Mouse (Mus musculus) G1E (cell line): ENCODE measurements at regions not wholly inside any gene's neighbourhood (a gene's known extent, or its start where the extent isn't known, plus 50 kb on each side); places are given as distances from the start of the nearest gene placed in this dataset.

Experiments
- ATAC-seq: 2 replicates; pipeline ENCODE4 v1.8.0; 2016; ENCODE audit warnings: mild to moderate bottlenecking; ENCODE audit not compliant: insufficient number of reproducible peaks, poor library complexity, low FRiP score, severe bottlenecking; ENCODE audit errors: extremely low read depth
- DNase-seq: peaks from one replicate; pipeline ENCODE4 v3.0.0; 2012; ENCODE audit warnings: low spot score
- H3K27me3 ChIP-seq: 2 replicates; pipeline ENCODE4 v1.6.1; 2012; ENCODE audit warnings: mild to moderate bottlenecking, low read length, inconsistent platforms; ENCODE audit not compliant: insufficient read depth
- H3K36me3 ChIP-seq: replicated peaks from 2 replicates; pipeline ENCODE3; 2012; ENCODE audit warnings: mild to moderate bottlenecking, inconsistent platforms
- H3K4me1 ChIP-seq: 2 replicates; pipeline ENCODE4 v1.6.1; 2012; ENCODE audit warnings: low read depth, low read length, inconsistent platforms, mixed read lengths; ENCODE audit not compliant: insufficient read depth
- H3K4me3 ChIP-seq: 2 replicates; pipeline ENCODE4 v1.5.1; 2012; ENCODE audit warnings: low read depth, mild to moderate bottlenecking, inconsistent platforms, low read length, moderate library complexity, mixed read lengths
- H3K9me3 ChIP-seq: replicated peaks from 2 replicates; pipeline ENCODE4 v1.6.1; 2012; ENCODE audit warnings: inconsistent platforms
- CTCF ChIP-seq: IDR thresholded peaks from 2 replicates; pipeline ENCODE4 v1.5.1; 2012; ENCODE audit warnings: low read depth, low read length, inconsistent platforms, mixed read lengths
- GATA1 ChIP-seq: IDR thresholded peaks from 2 replicates; pipeline ENCODE4 v1.6.1; 2012; ENCODE audit warnings: borderline replicate concordance, low read length, inconsistent platforms, mixed read lengths
- GATA2 ChIP-seq: IDR thresholded peaks from 2 replicates; pipeline ENCODE4 v1.6.1; 2012; ENCODE audit warnings: low read depth, low read length, inconsistent platforms, borderline replicate concordance
- POLR2AphosphoS5 ChIP-seq: IDR thresholded peaks from 2 replicates; pipeline ENCODE4 v1.6.1; 2012; ENCODE audit warnings: low read depth, low read length, inconsistent platforms; ENCODE audit not compliant: insufficient replicate concordance
- TAL1 ChIP-seq: conservative IDR thresholded peaks from 2 replicates; pipeline ENCODE4 v1.6.1; 2012; ENCODE audit warnings: low read depth, low read length, inconsistent platforms, mixed read lengths

- H3K9me3 ChIP-seq: no peaks in the 10 kb centered on the region
- H3K4me1 ChIP-seq: no peaks in the 10 kb centered on the region
- DNase-seq: no peak
- TF ChIP-seq CTCF: no peak
- TF ChIP-seq GATA1: no peak
- no peak for TF ChIP-seq GATA2
- no peak for TF ChIP-seq POLR2AphosphoS5
- TF ChIP-seq TAL1: no peak
- H3K4me3 ChIP-seq: no peak overlapping the region
- ATAC-seq: no peak
- H3K36me3 ChIP-seq: no peaks in the 10 kb centered on the region
- H3K27me3 ChIP-seq: no peaks in the 10 kb centered on the region
Observed at GRCm38 (mm10) chr9:122534121-122534814, 182.9 kb downstream of the Abhd5 start.

- H3K36me3 ChIP-seq: no peaks in the 10 kb centered on the region
- DNase-seq (no peak), ATAC-seq (no peak)
- no peaks in the 10 kb centered on the region for H3K27me3 ChIP-seq
- TF ChIP-seq TAL1: no peak
- TF ChIP-seq POLR2AphosphoS5: no peak
- no peak for TF ChIP-seq CTCF
- TF ChIP-seq GATA1: no peak
- TF ChIP-seq GATA2: no peak
- no peak overlapping the region for H3K4me3 ChIP-seq
- no peaks in the 10 kb centered on the region for H3K4me1 ChIP-seq
- H3K9me3 ChIP-seq: no peaks in the 10 kb centered on the region
Observed at GRCm38 (mm10) chr9:122534965-122535364, 183.6 kb downstream of the Abhd5 start.

GRCm38 (mm10) chr9:122540091-122540490, 188.7 kb downstream of the Abhd5 start:
- DNase-seq: no peak
- Histone ChIP-seq H3K4me1 (no peaks in the 10 kb centered on the region), H3K9me3 (no peaks in the 10 kb centered on the region), H3K36me3 (no peaks in the 10 kb centered on the region), H3K27me3 (no peaks in the 10 kb centered on the region), H3K4me3 (no peak overlapping the region)
- no peak for ATAC-seq
- no peak for TF ChIP-seq POLR2AphosphoS5
- TF ChIP-seq GATA2: no peak
- TF ChIP-seq GATA1: no peak
- no peak for TF ChIP-seq CTCF
- no peak for TF ChIP-seq TAL1

GRCm38 (mm10) chr9:122556051-122556450, 191.1 kb upstream of the Topaz1 start:
- H3K4me3 ChIP-seq: no peak overlapping the region
- H3K4me1 ChIP-seq: no peaks in the 10 kb centered on the region
- H3K27me3 ChIP-seq: no peaks in the 10 kb centered on the region
- TF ChIP-seq POLR2AphosphoS5 (no peak), CTCF (no peak), GATA1 (no peak), TAL1 (no peak), GATA2 (no peak)
- no peak for DNase-seq
- no peaks in the 10 kb centered on the region for H3K9me3 ChIP-seq
- ATAC-seq: no peak
- H3K36me3 ChIP-seq: no peaks in the 10 kb centered on the region

GRCm38 (mm10) chr9:122566060-122566459, 181.1 kb upstream of the Topaz1 start:
- Histone ChIP-seq H3K4me1 (no peaks in the 10 kb centered on the region; the same call in 1 of the 2 replicates), H3K4me3 (no peak overlapping the region), H3K9me3 (peaks cover 5% of the 10 kb centered on the region; the same call in 1 of the 2 replicates), H3K36me3 (no peaks in the 10 kb centered on the region), H3K27me3 (peaks cover 14% of the 10 kb centered on the region; the same call in 1 of the 2 replicates)
- DNase-seq (no peak), ATAC-seq (no peak)
- TF ChIP-seq POLR2AphosphoS5 (no peak), TAL1 (no peak), GATA1 (no peak), GATA2 (no peak), CTCF (no peak)

GRCm38 (mm10) chr9:122568691-122569441, 178.3 kb upstream of the Topaz1 start:
- Histone ChIP-seq H3K4me1 (no peaks in the 10 kb centered on the region; the same call in 1 of the 2 replicates), H3K4me3 (no peak overlapping the region; the same call in 1 of the 2 replicates), H3K36me3 (no peaks in the 10 kb centered on the region), H3K9me3 (peaks cover 5% of the 10 kb centered on the region; the same call in 1 of the 2 replicates), H3K27me3 (peaks cover 32% of the 10 kb centered on the region)
- DNase-seq (no peak), ATAC-seq (no peak)
- TF ChIP-seq CTCF (no peak), TAL1 (no peak), GATA1 (no peak), POLR2AphosphoS5 (no peak), GATA2 (no peak)
